Mouse (Mus musculus): ENCODE data around the gene Adprh.

The Adprh gene

GRCm38 (mm10) chr16:38395060-38395730 is 57.3 kb downstream of the Adprh start:
- no peak for DNase-seq (ENCODE audit: low spot score)

DNA sequence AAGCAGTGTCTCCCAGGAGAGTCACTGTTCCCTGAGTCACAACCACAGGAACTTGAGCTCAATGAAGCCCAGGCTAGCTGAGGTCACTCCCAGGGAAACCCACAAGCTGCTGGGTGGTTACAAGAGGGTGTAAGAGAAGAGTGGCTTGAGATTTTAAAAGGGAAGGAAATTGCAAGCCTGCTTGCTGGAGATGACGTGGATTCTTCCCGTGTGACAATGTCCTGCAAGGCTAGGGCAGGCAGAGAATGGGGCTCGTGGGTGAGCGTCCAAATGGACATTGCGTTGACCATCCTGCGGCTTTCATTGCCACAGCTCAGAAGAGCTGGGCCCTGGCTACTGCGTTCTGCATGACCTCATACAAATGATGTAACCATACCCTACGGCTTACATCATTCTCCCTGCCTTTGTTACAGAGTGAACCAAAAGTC is 58.3 kb downstream of the Adprh start:
- DNase-seq (ENCODE audit: low spot score) = no peak

All from embryo, embryonic 10.5 days (tissue).